Mouse (Mus musculus): ENCODE measurements around the gene Gm7579. TPM values are rescaled to one million over a fixed set of nuclear protein-coding genes. Genes with fewer than 3 reads are reported as not detected.

Gm7579 gene
- total and polyA plus RNA-seq, 3 experiments = not detected

- Histone ChIP-seq H3K79me2 (ENCODE audit: control insufficient read depth, insufficient read depth, low read length, poor library complexity) (no peaks in the 10 kb centered on the region), H3K4me1 (ENCODE audit: control insufficient read depth in 1 of 2, insufficient read depth in 2 of 2, low read length in 2 of 2) (no peaks in the 10 kb centered on the region), H3K27me3 (ENCODE audit: control insufficient read depth in 1 of 2, insufficient read depth in 2 of 2, low read length in 2 of 2) (no peaks in the 10 kb centered on the region; a peak in 2 of 4 replicates), H3K27ac (ENCODE audit: control insufficient read depth, low read depth, low read length) (no peak overlapping the region), H3K4me3 (ENCODE audit: control insufficient read depth in 1 of 2, insufficient read depth in 1 of 2, low read depth in 2 of 2, low read length in 2 of 2) (no peak overlapping the region), H3K36me3 (ENCODE audit: control insufficient read depth in 1 of 2, insufficient read depth in 2 of 2, low read length in 2 of 2) (no peaks in the 10 kb centered on the region), H3K9ac (ENCODE audit: control insufficient read depth, low read depth, low read length, poor library complexity, severe bottlenecking) (no peak overlapping the region), H3K9me3 (replicated peaks; ENCODE audit: insufficient read depth, low read length) (no peaks in the 10 kb centered on the region)
- DNase-seq (ENCODE audit: low read depth, low spot score) = no peak
- TF ChIP-seq RAD21 (IDR thresholded peaks at IDR 0.05; ENCODE audit: low read depth, low read length) = no peak
- no peak for TF ChIP-seq KAT2A (conservative IDR thresholded peaks at IDR 0.05; ENCODE audit: low read depth, low read length)
- TF ChIP-seq RCOR1 (IDR thresholded peaks at IDR 0.05; ENCODE audit: low read depth, low read length) = no peak
- TF ChIP-seq UBTF (IDR thresholded peaks at IDR 0.05; ENCODE audit: borderline replicate concordance, insufficient read depth, low read depth, low read length) = no peak
- TF ChIP-seq ZKSCAN1 (IDR thresholded peaks at IDR 0.05; ENCODE audit: low read depth, low read length) = no peak
Measured at GRCm38 (mm10) chr7:142231540-142231939, 19.9 kb downstream of the Gm7579 start.

- Histone ChIP-seq H3K27me3 (ENCODE audit: control insufficient read depth in 1 of 2, insufficient read depth in 2 of 2, low read length in 2 of 2) (peaks cover 5 to 9% of the 10 kb centered on the region in 2 experiments), H3K4me1 (ENCODE audit: control insufficient read depth in 1 of 2, insufficient read depth in 2 of 2, low read length in 2 of 2) (no peaks in the 10 kb centered on the region), H3K36me3 (ENCODE audit: control insufficient read depth in 1 of 2, insufficient read depth in 2 of 2, low read length in 2 of 2) (no peaks in the 10 kb centered on the region), H3K9me3 (replicated peaks; ENCODE audit: insufficient read depth, low read length) (no peaks in the 10 kb centered on the region), H3K79me2 (ENCODE audit: control insufficient read depth, insufficient read depth, low read length, poor library complexity) (no peaks in the 10 kb centered on the region), H3K9ac (ENCODE audit: control insufficient read depth, low read depth, low read length, poor library complexity, severe bottlenecking) (no peak within 1 kb of the TSS), H3K4me3 (ENCODE audit: control insufficient read depth in 1 of 2, insufficient read depth in 1 of 2, low read depth in 2 of 2, low read length in 2 of 2) (no peak within 1 kb of the TSS), H3K27ac (ENCODE audit: control insufficient read depth, low read depth, low read length) (no peak within 1 kb of the TSS)
- DNase-seq (ENCODE audit: low read depth, low spot score) = no peak
- TF ChIP-seq BHLHE40 (IDR thresholded peaks at IDR 0.05; ENCODE audit: borderline replicate concordance, low read depth, low read length) (no peak), MAZ (IDR thresholded peaks at IDR 0.05; ENCODE audit: low read depth, low read length) (no peak), TAL1 (IDR thresholded peaks at IDR 0.05; ENCODE audit: low read length) (no peak), CTCF (IDR thresholded peaks at IDR 0.05 in 2 of 3, conservative IDR thresholded peaks at IDR 0.05 in 1 of 3; ENCODE audit: control insufficient read depth in 1 of 3, insufficient read depth in 1 of 3, low read depth in 2 of 3, low read length in 3 of 3, poor library complexity in 1 of 3, severe bottlenecking in 1 of 3) (no peak), RCOR1 (IDR thresholded peaks at IDR 0.05; ENCODE audit: low read depth, low read length) (no peak), NELFE (IDR thresholded peaks at IDR 0.05; ENCODE audit: low read depth, low read length) (no peak), MYB (IDR thresholded peaks at IDR 0.05; ENCODE audit: low read depth, low read length) (no peak), SMC3 (IDR thresholded peaks at IDR 0.05; ENCODE audit: low read depth, low read length) (no peak), GATA1 (IDR thresholded peaks at IDR 0.05; ENCODE audit: low read depth, low read length) (no peak)
Measured at GRCm38 (mm10) chr7:142240978-142241377, 29.3 kb downstream of the Gm7579 start, which contains the start of gene Gm40460. TSS of gene Gm40460 (minus strand) at chr7:142241078.

GRCm38 (mm10) chr7:142249824-142250223 is 38.2 kb downstream of the Gm7579 start:
- DNase-seq (ENCODE audit: low read depth, low spot score) = peak; percentile 36
- no peak overlapping the region for H3K27ac ChIP-seq (ENCODE audit: control insufficient read depth, low read depth, low read length)
- no peaks in the 10 kb centered on the region for H3K4me1 ChIP-seq (ENCODE audit: control insufficient read depth in 1 of 2, insufficient read depth in 2 of 2, low read length in 2 of 2)
- TF ChIP-seq SMC3 (IDR thresholded peaks at IDR 0.05; ENCODE audit: low read depth, low read length) (peak; percentile 31), ZC3H11A (IDR thresholded peaks at IDR 0.05; ENCODE audit: low read depth, low read length) (no peak), ZKSCAN1 (IDR thresholded peaks at IDR 0.05; ENCODE audit: low read depth, low read length) (no peak), MXI1 (IDR thresholded peaks at IDR 0.05; ENCODE audit: low read depth, low read length) (no peak), KAT2A (conservative IDR thresholded peaks at IDR 0.05; ENCODE audit: low read depth, low read length) (no peak), RCOR1 (IDR thresholded peaks at IDR 0.05; ENCODE audit: low read depth, low read length) (no peak), RAD21 (IDR thresholded peaks at IDR 0.05; ENCODE audit: low read depth, low read length) (peak; percentile 40), UBTF (IDR thresholded peaks at IDR 0.05; ENCODE audit: borderline replicate concordance, insufficient read depth, low read depth, low read length) (no peak), CTCF (IDR thresholded peaks at IDR 0.05 in 2 of 3, conservative IDR thresholded peaks at IDR 0.05 in 1 of 3; ENCODE audit: control insufficient read depth in 1 of 3, insufficient read depth in 1 of 3, low read depth in 2 of 3, low read length in 3 of 3, poor library complexity in 1 of 3, severe bottlenecking in 1 of 3) (peak; percentile 19 to 57 (median 35); a peak in 4 of 6 replicates)
- H3K9ac ChIP-seq (ENCODE audit: control insufficient read depth, low read depth, low read length, poor library complexity, severe bottlenecking) = no peak overlapping the region
- no peak overlapping the region for H3K4me3 ChIP-seq (ENCODE audit: control insufficient read depth in 1 of 2, insufficient read depth in 1 of 2, low read depth in 2 of 2, low read length in 2 of 2)
- no peaks in the 10 kb centered on the region for H3K79me2 ChIP-seq (ENCODE audit: control insufficient read depth, insufficient read depth, low read length, poor library complexity)
- no peaks in the 10 kb centered on the region for H3K9me3 ChIP-seq (replicated peaks; ENCODE audit: insufficient read depth, low read length)
- peaks cover 0 to 4% of the 10 kb centered on the region in 2 experiments; a peak in 1 of 4 replicates for H3K27me3 ChIP-seq (ENCODE audit: control insufficient read depth in 1 of 2, insufficient read depth in 2 of 2, low read length in 2 of 2)
- H3K36me3 ChIP-seq (ENCODE audit: control insufficient read depth in 1 of 2, insufficient read depth in 2 of 2, low read length in 2 of 2) = no peaks in the 10 kb centered on the region
